Mouse (Mus musculus): ENCODE data around the gene Tmem167b.
A peak's percentile ranks its signal among the peaks of the same experiment; 100 is the strongest.

DNA sequence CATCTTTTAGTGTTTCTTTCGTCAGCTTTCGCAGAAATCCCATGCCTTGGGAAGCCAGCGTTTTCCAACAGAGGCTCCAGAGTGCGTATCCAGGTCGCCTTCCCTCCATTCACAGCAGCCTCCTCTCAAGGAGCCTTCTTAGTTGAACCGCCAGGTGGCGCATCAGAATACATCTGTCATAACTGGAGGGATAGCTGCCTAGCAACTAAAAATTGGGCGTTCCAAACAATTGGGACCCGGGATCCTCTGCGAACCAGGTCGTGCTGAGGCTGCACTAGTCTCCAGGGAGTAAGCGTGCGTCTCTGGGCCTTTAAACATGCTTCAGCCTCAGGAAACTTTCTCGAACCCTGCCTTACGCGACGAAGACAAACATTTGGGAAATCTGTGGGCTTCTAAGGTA is 25.0 kb downstream of the Tmem167b start:
- TF ChIP-seq POLR2A (IDR thresholded peaks at IDR 0.05; ENCODE audit: extremely low read depth, insufficient read depth, low read length) (no peak), CTCF (IDR thresholded peaks at IDR 0.05; ENCODE audit: low read depth, low read length) (peak; percentile 81)
